Mouse (Mus musculus) cerebellum, postnatal 36 days (tissue): Measurements from ENCODE around the gene Efna2.
A peak's percentile ranks its signal among the peaks of the same experiment; 100 is the strongest.
"Not testable (repeated sequence)": the region's sequence is repeated elsewhere in the genome, so short reads cannot be mapped to it uniquely, and the experiment has no call there.

Experiments used
- DNase-seq, 2 experiments: peaks; one replicate each; pipeline ENCODE4 v3.0.0; 2021 to 2022; ENCODE audit warnings: mixed read lengths in 2 of 2

Gene Efna2

DNA sequence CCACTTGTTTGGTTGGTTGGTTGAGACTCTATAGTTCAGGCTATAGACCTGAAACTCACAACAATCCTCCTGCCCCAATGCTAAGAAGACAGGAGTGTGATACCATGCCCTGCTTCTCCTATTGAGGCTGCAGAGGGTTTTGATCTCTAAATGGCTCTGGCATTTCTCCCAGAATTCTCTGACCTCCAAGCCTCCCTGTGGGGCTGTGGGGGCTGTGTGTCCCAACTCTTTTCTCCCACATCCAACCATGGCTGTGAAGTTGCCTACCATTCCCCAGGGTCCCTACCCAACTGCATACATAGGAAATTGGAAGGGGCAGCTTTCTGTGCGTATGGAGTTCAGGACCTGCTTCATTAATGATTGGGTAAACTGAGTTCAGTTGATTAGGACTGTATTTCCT is 16.9 kb downstream of the Efna2 start:
- no peak for DNase-seq

DNA sequence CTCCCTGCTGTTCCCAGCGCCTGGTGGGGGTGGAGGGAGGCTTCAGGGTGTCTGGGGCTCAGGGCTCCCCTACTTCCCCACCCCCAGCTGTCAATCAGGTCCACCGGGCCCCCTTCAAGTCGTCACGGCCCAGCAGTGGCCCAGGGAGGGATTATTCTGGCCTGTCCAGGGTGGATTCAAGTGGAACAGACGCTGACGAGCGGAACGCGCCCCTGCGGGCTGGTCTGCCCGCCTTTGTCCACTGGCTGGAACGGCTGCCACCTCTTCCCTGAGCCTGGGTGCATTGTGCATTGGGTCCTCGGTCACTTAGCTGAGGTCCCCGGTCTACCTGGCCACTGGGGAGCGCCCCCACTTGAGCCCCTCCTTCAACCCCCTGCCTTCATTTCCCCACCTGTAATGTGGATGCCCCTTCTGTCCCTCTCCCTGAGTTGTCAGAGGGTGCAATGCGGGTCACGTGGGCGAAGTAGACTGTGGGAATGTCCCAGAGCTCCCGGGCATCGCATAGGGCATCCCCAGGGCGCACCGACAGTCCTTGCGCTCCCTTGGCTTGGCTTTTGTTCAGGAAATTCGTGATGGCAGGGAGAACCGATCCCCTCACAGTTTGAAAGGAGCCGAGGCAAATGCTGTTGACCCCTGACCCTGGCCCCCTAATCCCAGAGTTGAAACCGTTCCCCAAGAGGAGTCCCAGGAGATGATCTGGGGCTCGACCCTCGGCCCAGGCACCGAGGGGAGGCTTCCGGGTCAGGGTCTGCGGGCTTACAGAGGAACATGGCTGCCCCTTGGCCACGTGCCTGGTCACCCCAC is 17.7 kb downstream of the Efna2 start:
- DNase-seq, result no peak

DNA sequence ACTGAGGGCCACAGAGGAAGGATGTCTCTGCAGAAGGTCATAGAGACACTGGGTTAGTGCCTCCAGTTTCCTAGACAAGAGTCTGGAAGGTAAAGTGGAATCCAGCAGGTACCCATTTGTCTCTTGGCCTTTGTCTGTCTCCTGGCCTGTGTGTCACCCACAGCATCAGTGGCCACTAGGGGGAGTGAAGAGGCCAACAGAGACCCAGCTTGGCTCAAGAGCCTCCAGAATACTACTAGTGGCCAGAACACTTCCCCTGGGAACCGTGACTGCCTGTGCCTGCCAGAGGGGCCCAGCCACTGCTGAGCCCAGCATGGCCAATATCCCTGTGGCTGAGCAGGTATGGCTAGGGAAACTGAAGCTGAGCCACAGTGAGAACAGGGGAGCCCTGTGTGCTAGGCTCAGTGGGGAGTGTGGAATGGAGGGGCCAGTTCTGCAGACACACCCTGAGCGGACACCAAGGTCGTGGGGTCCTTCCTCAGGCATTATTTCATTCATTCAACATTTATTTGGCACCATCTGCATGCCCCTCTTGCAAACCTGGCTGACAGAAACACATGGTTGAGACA is 20.2 kb downstream of the Efna2 start:
- DNase-seq, result peak; percentile 83 to 88

DNA sequence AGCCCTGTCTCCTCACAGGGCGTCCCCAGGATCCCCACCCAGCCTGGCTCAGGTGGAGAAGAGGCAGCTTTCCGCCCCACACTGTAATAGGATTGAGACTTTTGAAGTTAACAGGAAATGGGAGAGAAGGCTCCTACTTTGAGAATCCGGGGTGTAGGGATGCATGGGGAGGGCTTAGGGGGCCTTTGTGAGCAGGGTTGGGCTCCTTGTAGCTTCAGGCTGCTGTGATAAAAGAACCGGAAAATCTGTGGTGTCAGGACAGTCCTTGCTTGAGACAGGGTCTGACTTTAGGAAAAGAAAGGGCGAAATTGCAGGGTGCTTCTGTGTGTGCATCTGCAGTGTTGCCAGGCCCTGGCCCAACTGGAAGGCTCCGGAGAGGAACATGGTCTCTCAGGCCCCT is 21.2 kb downstream of the Efna2 start:
- DNase-seq, result no peak

DNA sequence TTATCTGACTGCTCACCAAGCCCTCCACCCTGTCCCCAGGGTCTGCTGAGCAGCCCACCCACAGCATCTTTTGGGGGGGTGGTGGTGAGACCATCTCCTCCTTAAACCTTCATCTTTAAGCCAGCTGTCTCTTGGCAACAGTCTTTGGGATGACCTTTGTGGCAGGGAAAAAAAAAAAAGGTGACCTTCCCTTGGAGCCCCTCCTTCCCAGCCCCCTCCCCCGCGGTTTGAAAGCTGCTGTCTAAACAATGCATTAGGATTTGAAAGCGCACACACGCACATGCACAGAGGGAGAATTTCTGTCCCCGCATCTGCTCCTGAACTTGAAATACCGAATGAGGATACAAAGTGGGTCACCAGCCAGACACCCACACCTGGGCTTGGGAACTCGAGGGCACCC is 24.8 kb downstream of the Efna2 start:
- no peak for DNase-seq

DNA sequence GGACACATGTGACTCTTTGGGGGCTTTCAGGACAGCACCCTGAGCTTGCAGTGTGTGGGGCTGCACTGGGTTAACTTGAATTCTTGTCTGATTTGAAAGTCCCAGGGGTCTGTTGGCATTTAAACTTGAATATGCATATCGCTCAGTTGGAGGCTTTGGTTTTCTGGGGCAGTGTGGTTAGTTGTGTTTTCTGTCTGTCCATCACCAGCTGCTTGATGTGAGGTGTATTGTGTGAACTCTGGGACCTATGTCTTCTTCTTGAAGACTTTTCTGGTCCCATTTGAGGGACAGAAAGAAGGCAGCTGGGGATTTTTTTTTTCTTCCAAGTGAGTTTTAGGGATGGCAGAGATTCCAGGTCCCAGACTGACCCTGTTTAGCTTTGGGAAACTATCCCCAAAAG is 27.9 kb downstream of the Efna2 start:
- no peak for DNase-seq

DNA sequence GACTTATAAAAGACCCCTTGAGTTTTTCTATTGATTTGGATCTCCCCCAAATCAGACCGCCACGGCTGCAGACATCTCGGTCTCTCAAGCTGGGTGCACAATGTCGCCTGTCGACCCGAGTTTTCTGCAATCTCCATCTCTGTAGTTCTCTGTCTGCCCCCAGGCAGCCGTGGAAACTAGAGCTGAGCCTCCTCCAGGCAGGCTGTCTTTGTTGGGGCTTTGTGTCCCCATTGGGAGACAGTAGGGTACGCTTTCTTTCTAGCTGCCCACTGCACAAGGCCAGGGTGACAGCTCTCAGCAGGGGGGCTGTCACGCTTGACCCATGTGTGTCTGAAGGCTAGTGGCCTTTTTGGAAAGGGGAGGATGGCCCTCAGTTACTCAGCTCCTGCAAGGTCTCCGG is 28.4 kb downstream of the Efna2 start:
- no peak for DNase-seq

DNA sequence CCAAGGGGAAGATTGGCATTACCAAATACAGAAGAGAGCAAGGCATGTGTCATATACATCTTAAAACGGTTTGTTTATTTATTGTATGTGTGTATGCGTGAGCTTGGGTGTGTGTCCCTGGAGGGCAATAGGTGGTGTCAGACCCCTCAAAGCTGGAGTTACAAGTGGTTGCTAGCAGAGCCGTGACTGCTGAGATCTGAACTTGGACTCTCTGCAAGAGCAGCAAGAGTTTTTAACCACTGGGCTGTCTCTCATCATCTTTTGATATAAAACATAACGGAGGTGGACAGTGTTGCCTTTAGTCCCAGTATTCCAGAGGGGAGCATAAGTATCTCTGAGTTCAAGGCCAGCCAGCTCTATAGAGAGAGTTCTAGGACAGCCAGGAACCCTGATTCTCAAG is 29.0 kb downstream of the Efna2 start:
- DNase-seq, result no peak

DNA sequence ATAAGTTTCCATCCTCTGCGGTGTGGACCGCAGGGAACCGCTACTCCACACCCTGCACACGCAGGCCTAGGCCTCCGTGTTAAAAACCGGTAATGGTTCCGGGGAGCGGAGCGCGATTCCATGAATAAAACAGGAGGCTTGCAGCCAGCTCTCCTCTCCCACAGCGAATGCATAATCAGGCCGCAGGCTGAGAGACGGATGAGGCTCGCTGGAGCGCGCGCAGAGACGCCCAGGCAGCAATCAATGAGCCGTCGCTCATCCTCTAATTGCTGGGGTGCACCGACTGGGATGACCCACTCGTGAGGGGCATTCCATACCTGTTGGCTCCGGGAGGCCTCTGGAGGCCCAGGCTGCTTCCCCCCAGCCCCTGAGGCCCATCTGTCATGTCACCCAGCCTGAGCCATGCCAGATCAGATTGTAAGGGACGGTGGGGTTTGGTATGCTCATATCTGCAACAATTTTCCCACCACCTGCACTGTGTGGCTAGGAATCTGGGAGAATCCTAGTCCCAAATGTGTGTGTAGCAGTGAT is 29.6 kb downstream of the Efna2 start:
- DNase-seq, result no peak

DNA sequence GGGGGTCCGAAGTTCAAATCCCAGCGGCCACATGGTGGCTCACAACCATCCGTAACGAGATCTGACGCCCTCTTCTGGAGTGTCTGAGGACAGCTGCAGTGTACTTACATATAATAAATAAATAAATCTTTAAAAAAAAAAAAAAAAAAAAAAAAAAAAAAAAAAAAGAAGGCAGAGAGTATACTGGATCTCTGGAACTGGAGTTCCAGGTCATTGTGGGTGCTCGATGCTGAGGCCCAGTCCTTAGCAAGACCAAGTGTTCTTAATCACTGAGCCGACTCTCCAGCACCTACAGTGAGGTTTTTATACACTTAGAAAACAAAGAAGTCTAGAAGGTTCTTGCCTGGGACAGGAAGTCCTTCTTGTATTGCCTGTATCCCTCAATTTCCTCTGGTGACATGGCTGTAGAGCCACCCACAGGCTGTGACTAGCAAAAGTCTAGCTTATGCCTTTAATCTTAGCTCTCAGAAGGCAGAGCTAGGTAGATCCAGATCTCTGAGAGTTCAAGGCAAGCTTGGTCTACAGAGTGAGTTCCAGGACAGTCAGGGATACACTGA is 32.3 kb downstream of the Efna2 start:
- DNase-seq, result not testable (repeated sequence)

DNA sequence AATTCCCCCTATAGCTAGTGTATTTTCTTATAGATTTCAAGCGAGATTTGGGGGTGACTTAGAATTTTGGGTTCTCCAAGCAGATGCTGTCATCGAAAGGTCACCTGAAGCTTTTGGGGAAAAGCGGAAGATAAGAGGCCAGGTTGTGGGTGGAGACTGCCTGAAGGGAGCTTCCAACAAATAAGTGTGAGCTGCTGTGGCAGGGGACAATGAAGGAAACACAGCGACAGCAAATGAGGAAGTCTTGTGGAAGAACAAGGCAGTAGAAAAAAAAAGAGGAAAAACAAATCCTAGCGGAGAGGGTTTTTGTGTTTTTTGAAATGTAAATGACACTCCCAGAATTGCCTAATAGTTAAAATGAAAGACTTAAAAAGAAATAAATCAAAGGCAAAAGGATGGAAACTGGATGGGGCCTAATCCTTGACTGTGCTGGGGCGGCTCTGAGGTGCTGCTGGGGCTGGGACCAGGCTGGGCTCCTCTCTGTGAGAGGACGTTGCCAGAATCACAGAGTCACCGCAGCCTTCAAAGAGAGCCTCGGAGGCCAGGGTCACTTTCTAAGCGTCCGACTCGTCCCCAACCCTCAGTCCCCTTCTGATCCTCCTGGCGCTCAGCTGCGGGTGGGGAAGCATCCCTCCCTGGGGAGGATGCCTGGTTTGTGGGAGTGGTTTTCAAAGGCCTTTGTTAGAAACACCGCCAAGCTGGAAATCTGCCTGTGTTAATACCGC is 35.9 kb downstream of the Efna2 start:
- no peak for DNase-seq

DNA sequence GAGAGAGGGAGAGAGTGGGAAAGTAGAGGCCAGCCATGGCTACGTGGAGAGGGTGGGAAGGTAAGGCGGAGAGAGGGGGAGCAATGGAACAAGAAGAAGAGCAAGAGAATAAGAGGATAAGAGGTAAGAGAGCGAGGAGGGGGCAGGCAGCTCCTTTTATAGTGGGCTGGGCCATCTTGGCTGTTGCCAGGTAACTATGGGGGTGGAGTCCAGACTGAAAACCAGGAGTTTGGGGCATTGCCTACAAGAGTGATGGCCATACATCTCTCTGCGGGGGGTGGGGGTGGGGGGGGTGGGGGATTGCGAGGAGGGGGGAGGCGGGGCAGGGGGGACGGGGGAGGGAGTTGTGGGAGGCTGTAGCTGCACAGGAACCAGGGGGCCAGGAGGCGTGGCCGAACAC is 41.4 kb downstream of the Efna2 start:
- DNase-seq, result no peak

DNA sequence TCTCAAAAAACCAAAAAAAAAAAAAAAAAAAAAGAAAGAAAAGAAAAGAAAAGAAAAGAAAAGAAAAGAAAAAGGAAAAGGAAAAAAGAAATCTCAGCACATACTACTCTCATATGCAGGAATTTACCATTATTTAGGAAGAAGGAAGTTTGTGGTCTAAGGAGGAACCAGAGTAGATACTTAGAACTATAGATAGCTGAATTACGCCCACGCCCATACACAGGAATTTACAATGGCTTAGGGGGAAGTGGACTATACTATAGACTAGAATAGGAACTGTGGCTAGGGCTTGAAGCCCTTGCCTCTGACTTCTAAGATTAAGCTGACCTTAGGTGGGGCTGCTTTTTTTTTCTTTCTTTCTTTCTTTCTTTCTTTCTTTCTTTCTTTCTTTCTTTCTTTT is 43.9 kb downstream of the Efna2 start:
- not testable (repeated sequence) for DNase-seq

DNA sequence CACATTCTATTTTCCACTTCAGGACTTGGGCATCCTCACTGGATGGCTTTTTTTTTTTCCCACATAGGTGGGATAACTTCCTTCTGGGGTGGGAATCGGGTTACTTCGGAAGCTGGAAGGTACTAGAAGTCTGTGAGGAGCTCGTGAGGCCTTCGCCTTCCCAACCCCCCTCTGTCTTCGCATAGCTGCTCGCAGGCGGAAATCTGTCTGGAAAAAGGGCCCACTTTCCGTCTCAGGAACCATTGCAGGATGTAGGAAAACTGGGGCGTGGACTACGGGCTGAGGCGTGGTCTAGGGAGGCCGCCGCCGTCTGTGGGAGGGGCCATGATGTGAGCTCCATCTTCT is 46.8 kb downstream of the Efna2 start:
- no peak for DNase-seq

DNA sequence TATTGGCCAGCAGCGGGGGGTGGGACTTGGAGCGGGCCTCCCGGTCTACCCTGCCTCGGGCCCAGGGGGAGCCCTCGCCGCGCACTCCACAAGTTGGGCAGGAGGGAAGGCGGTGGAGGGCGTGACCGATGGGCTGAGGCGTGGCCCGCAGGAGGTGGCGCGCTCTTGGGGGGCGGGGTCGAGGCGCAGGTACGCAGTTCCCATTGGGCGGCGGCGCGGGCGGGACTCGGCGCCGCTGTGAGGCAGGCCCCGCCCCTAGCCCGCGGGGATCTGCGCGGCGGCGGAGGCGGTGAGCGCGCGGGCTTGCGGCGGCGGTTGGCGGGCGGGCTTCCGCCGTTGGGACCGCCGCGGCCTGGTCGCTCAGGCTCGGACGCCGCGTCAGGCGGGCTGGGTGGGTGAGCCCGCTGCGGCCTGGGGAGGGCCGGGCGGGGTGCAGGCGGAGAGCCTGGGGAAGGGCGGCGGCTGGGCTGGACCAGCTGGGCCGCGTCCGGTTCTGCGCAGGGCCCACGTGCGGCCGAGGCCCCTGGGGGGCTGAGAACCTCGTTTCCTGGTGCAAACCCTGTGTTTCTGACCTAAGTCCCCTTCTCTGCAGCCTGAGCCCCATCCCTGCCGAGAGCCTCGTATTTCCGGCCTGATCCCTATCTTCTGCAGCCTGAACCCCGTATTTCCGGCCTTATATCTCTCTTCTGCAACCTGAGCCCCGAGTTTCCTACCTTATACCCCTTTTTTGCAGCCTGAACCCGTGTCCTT is 47.3 kb downstream of the Efna2 start, which contains the start of gene Mum1:
Gene Mum1, plus strand, starts transcription at position 19 of the 750 bp plus-strand sequence.
- peak; percentile 96 to 98 for DNase-seq

DNA sequence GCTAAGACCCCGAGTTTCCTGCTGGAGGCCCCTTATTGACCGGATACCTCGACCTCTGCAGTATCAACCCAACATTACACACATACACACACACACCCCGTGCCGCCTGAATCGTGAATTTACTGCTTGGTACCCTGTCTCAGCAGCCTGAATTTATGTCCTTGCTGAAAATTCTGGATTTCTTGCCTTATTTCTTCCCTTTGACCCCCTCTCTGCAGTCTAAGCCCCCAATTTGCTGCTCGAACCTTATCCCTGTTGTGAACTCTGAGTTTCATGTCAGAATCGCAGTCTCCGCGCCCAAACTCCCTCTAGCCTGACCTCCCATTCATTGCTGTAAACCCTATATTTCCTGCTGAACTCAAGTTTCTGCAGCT is 47.9 kb downstream of the Efna2 start:
- DNase-seq, result no peak

DNA sequence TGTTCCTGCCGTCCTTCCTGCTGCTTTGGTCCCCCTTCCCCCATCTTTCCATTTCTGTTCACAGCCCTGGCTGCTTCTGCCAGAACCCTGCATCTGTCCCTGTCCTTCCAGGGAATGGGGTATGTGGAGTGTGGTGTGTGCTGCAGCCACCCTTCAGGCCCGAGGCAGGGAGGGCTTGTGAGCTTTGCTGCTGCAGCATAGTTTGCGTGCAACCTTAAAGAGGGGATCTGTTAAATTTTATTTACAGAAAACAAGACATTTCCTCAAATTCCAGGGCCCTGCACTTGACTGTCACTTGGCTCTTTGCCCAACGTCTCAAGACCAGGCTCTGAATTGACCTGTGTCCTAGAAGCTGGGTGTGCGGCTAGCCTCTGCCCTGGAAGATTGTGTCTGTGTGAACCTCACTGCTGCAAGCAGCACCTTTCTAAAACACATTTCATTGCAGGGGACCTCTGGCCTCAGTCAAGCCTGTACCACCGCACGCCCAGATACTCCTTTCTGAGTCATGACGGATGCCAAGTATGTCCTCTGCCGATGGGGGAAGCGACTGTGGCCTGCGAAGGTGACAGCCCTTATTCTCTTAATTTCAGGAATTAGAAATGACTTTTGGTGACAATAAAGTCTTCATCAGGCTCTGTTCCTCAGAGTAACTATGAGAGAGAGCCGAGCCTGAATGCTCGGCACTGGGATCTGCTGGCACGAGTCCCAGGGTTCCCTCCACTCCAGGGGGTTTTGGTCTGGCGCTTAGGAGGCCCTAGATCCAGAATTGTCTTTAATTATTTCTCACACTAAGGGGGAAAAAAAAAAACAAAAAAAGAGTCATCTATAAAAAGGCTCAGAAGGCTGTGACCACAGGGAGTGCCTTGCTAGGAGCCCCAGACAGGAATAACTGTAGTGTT is 48.8 kb downstream of the Efna2 start:
- peak in 1 of 2 experiments; percentile 38 for DNase-seq

DNA sequence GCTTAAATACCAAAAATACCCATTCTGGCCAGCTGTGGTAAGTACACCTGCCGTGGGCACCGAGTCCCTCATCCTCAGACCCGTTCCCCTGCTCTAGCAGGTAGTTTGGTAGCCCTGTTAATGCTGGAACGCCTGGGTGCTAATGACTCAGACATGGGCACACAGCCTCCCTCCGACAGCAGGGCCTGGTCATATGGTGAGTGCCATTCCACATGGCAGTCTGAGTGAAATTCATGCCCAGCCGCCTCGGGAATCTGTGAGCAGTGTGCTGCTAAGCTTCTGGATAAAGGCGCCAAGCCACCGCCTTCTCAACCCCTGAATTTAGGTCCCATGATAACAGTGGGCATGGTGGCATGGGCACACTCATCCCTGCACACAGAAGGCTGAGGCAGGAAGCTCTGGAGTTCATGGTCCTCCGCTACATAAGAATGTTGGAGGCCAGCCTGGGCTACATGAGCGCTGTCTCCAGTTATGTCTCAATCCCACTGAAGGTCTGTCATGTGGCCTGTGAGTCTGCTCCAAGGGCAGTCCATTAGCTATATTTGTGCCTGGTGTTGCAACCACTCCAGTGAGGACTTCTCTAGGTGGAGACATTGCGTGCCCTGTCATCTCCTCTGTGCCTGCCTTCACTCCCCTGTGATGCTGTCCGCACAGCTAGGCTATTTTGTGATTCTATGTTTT is 57.0 kb downstream of the Efna2 start:
- peak; percentile 49 to 54 for DNase-seq

DNA sequence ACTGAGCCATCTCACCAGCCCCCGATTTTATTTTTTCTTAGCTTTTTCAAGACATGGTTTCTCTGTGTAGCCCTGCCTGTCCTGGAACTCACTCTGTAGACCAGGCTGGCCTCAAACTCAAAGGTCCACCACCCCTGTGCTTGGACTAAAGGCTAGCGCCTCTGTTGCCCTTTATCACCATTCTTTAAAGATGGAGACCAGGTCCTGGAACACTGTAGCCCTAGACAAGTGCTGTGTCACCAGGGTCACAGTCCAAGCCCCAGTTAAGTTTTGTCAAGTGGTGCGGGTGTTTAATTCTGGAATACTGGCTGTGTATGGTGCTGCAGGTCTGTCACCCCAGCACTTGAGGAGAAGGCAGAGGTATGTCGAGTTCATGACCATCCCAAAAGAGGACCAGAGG is 57.7 kb downstream of the Efna2 start:
- no peak for DNase-seq

DNA sequence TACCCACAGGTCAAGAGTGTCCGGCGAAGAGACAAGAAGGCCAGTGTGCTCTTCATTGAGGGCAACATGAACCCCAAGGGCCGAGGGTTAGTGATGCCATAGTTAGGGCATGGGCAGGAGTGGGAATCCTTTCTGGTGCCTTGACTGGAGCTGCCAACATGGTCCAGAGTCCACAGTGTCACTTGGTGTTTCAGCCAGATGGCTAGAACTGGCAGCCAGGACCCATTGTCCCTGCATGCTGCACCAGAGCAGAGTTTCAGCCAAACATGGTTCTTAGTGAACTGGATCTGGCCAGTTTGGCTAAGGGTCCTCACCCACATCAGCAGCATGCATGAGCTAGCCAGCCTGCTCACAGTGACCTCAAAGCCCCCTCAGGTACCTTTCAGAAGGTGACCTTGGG is 59.0 kb downstream of the Efna2 start:
- DNase-seq, result no peak
